Mouse (Mus musculus) midbrain, embryonic 11.5 days (tissue): ENCODE data around the gene Slc29a4. TPM values are rescaled to one million over a fixed set of nuclear protein-coding genes. Genes with fewer than 3 reads are reported as not detected.

Experiments
- ATAC-seq: fragments of 200-750 bp; cut with Nextera tagmentation; 2 replicates; pipeline ENCODE4 v1.8.0; 2017; ENCODE audit warnings: moderate TSS enrichment, moderate library complexity; ENCODE audit not compliant: low FRiP score
- DNase-seq: peaks from one replicate; pipeline ENCODE4 v3.0.0; 2015; ENCODE audit warnings: low spot score; ENCODE audit errors: missing footprints
- H3K27ac ChIP-seq: fragments of 300-500 bp; sonication (generic); 2 replicates; pipeline ENCODE4 v1.5.1; 2014; ENCODE audit warnings: low read depth, low read length
- H3K27me3 ChIP-seq: fragments of 300-500 bp; sonication (generic); 2 replicates; pipeline ENCODE4 v1.6.1; 2014; ENCODE audit warnings: mild to moderate bottlenecking, low read length, moderate library complexity, mixed read lengths; ENCODE audit not compliant: control insufficient read depth, insufficient read depth
- H3K36me3 ChIP-seq: fragments of 300-500 bp; sonication (generic); 2 replicates; pipeline ENCODE4 v1.6.1; 2014; ENCODE audit warnings: mild to moderate bottlenecking, low read length, moderate library complexity, mixed read lengths; ENCODE audit not compliant: control insufficient read depth, insufficient read depth
- H3K4me1 ChIP-seq: fragments of 300-500 bp; sonication (generic); 2 replicates; pipeline ENCODE4 v1.6.1; 2014; ENCODE audit warnings: low read length; ENCODE audit not compliant: control insufficient read depth, insufficient read depth
- H3K4me2 ChIP-seq: fragments of 300-500 bp; sonication (generic); 2 replicates; pipeline ENCODE4 v1.6.1; 2014; ENCODE audit warnings: mild to moderate bottlenecking, moderate library complexity
- H3K4me3 ChIP-seq: fragments of 300-500 bp; sonication (generic); 2 replicates; pipeline ENCODE4 v1.5.1; 2014; ENCODE audit warnings: low read depth, low read length
- H3K9ac ChIP-seq: fragments of 300-500 bp; sonication (generic); 2 replicates; pipeline ENCODE4 v1.6.1; 2014; ENCODE audit warnings: low read length
- H3K9me3 ChIP-seq: fragments of 300-500 bp; sonication (generic); 2 replicates; pipeline ENCODE4 v1.6.1; 2016; ENCODE audit warnings: low read length; ENCODE audit not compliant: control insufficient read depth
- WGBS: fragments of 180-500 bp; shearing (Covaris S2); extraction: QIAGEN DNeasy Blood & Tissue Kit; methylation state at CpG from one replicate; pipeline ENCODE4 v1.1.7; 2014; 5-methylcytosine and 5-hydroxymethylcytosine counted together
- polyA plus RNA-seq: library from polyadenylated mRNA; unstranded; fragments of >200 nt; fragmentation: Nextera tagmentation; extraction: Ambion mirVana; gene quantifications from 2 replicates; pipeline ENCODE4 v1.2.1, GENCODE M21; 2014

The Slc29a4 gene
- polyA plus RNA-seq, 1 experiment from 2014 or later: 23.2 TPM

GRCm38 (mm10) chr5:142702511-142703138 is 10.3 kb downstream of the Slc29a4 start:
- Histone ChIP-seq H3K9ac (peak overlapping the region; percentile 81), H3K4me2 (peak overlapping the region; percentile 85), H3K27me3 (peaks cover 11% of the 10 kb centered on the region), H3K27ac (no peak overlapping the region), H3K4me1 (peaks cover 9% of the 10 kb centered on the region), H3K9me3 (no peaks in the 10 kb centered on the region), H3K4me3 (peak overlapping the region; percentile 49), H3K36me3 (no peaks in the 10 kb centered on the region)
- ATAC-seq: peak; percentile 20; the same call in 1 of the 2 replicates
- DNase-seq: peak; percentile 86
- WGBS: 25% methylated on average over 18 of the region's 18 CpGs

- no peak overlapping the region for H3K4me3 ChIP-seq
- H3K36me3 ChIP-seq: no peaks in the 10 kb centered on the region
- peaks cover 9% of the 10 kb centered on the region for H3K4me1 ChIP-seq
- peaks cover 11% of the 10 kb centered on the region for H3K27me3 ChIP-seq
- no peak overlapping the region for H3K27ac ChIP-seq
- 85% methylated on average over 10 of the region's 10 CpGs for WGBS
- ATAC-seq: no peak
- no peaks in the 10 kb centered on the region for H3K9me3 ChIP-seq
- H3K4me2 ChIP-seq: peak overlapping the region; percentile 85; the same call in 1 of the 2 replicates
- DNase-seq: no peak
- no peak overlapping the region for H3K9ac ChIP-seq
Measured at GRCm38 (mm10) chr5:142703569-142703968, 11.3 kb downstream of the Slc29a4 start.

- no peak overlapping the region for H3K4me3 ChIP-seq
- no peak overlapping the region for H3K27ac ChIP-seq
- DNase-seq (peak; percentile 37), ATAC-seq (no peak)
- WGBS: 87% methylated on average over 5 of the region's 5 CpGs
- H3K36me3 ChIP-seq: peaks cover 10% of the 10 kb centered on the region
- H3K27me3 ChIP-seq: no peaks in the 10 kb centered on the region; the same call in 1 of the 2 replicates
- H3K4me1 ChIP-seq: peaks cover 6% of the 10 kb centered on the region
- H3K9ac ChIP-seq: no peak overlapping the region
- H3K4me2 ChIP-seq: no peak overlapping the region
- H3K9me3 ChIP-seq: no peaks in the 10 kb centered on the region
Measured at GRCm38 (mm10) chr5:142707709-142708108, 15.4 kb downstream of the Slc29a4 start.

- Histone ChIP-seq H3K4me3 (no peak overlapping the region), H3K27ac (no peak overlapping the region), H3K27me3 (no peaks in the 10 kb centered on the region), H3K9ac (no peak overlapping the region), H3K4me1 (no peaks in the 10 kb centered on the region), H3K4me2 (no peak overlapping the region), H3K36me3 (peaks cover 13% of the 10 kb centered on the region), H3K9me3 (no peaks in the 10 kb centered on the region)
- ATAC-seq (no peak), DNase-seq (no peak)
- 90% methylated on average over 7 of the region's 7 CpGs for WGBS
Measured at GRCm38 (mm10) chr5:142709436-142709835, 17.1 kb downstream of the Slc29a4 start.

- Histone ChIP-seq H3K4me1 (no peaks in the 10 kb centered on the region), H3K27me3 (no peaks in the 10 kb centered on the region), H3K4me3 (no peak overlapping the region), H3K36me3 (peaks cover 15% of the 10 kb centered on the region), H3K9me3 (no peaks in the 10 kb centered on the region), H3K27ac (no peak overlapping the region), H3K4me2 (no peak overlapping the region), H3K9ac (no peak overlapping the region)
- WGBS: 84% methylated on average over 5 of the region's 5 CpGs
- no peak for ATAC-seq
- peak; percentile 72 for DNase-seq
Measured at GRCm38 (mm10) chr5:142712373-142712772, 20.1 kb downstream of the Slc29a4 start.

- no peak for ATAC-seq
- Histone ChIP-seq H3K27me3 (no peaks in the 10 kb centered on the region), H3K4me3 (no peak overlapping the region), H3K9ac (no peak overlapping the region), H3K4me2 (no peak overlapping the region), H3K36me3 (peaks cover 15% of the 10 kb centered on the region), H3K4me1 (no peaks in the 10 kb centered on the region), H3K9me3 (no peaks in the 10 kb centered on the region), H3K27ac (no peak overlapping the region)
- WGBS: 92% methylated on average over 10 of the region's 10 CpGs
- DNase-seq: peak; percentile 68
Measured at GRCm38 (mm10) chr5:142713966-142714365, 21.7 kb downstream of the Slc29a4 start.

- DNase-seq (peak; percentile 67), ATAC-seq (no peak)
- no peaks in the 10 kb centered on the region for H3K4me1 ChIP-seq
- no peak overlapping the region for H3K4me2 ChIP-seq
- no peaks in the 10 kb centered on the region for H3K9me3 ChIP-seq
- H3K9ac ChIP-seq: no peak overlapping the region
- peaks cover 12% of the 10 kb centered on the region for H3K36me3 ChIP-seq
- WGBS: 86% methylated on average over 9 of the region's 9 CpGs
- no peak overlapping the region for H3K4me3 ChIP-seq
- no peaks in the 10 kb centered on the region for H3K27me3 ChIP-seq
- H3K27ac ChIP-seq: no peak overlapping the region; the same call in 1 of the 2 replicates
Measured at GRCm38 (mm10) chr5:142715059-142715458, 22.7 kb downstream of the Slc29a4 start.

- DNase-seq (no peak), ATAC-seq (no peak)
- WGBS: 90% methylated on average over 6 of the region's 6 CpGs
- H3K27ac ChIP-seq: no peak overlapping the region
- peaks cover 12% of the 10 kb centered on the region for H3K36me3 ChIP-seq
- H3K4me2 ChIP-seq: no peak overlapping the region
- no peak overlapping the region for H3K4me3 ChIP-seq
- H3K27me3 ChIP-seq: no peaks in the 10 kb centered on the region
- H3K4me1 ChIP-seq: no peaks in the 10 kb centered on the region
- no peak overlapping the region for H3K9ac ChIP-seq
- no peaks in the 10 kb centered on the region for H3K9me3 ChIP-seq
Measured at GRCm38 (mm10) chr5:142716056-142716455, 23.7 kb downstream of the Slc29a4 start.

GRCm38 (mm10) chr5:142718037-142718436 is 25.7 kb downstream of the Slc29a4 start:
- 22% methylated on average over 4 of the region's 4 CpGs for WGBS
- Histone ChIP-seq H3K9me3 (no peaks in the 10 kb centered on the region), H3K36me3 (0 out of 2 replicates have a peak, but pooled peaks cover 2% of the 10 kb centered on the region), H3K9ac (no peak overlapping the region), H3K4me1 (no peaks in the 10 kb centered on the region), H3K27ac (no peak overlapping the region), H3K27me3 (no peaks in the 10 kb centered on the region), H3K4me2 (no peak overlapping the region), H3K4me3 (no peak overlapping the region)
- peak; percentile 99 for DNase-seq
- no peak for ATAC-seq
